Mouse (Mus musculus): ENCODE data around the gene Micall2. TPM values are rescaled to one million over a fixed set of nuclear protein-coding genes. Genes with fewer than 3 reads are reported as not detected.

The Micall2 gene
- total and polyA plus RNA-seq, 3 experiments = 8.5 to 26.3 (median 21.7) TPM

DNA sequence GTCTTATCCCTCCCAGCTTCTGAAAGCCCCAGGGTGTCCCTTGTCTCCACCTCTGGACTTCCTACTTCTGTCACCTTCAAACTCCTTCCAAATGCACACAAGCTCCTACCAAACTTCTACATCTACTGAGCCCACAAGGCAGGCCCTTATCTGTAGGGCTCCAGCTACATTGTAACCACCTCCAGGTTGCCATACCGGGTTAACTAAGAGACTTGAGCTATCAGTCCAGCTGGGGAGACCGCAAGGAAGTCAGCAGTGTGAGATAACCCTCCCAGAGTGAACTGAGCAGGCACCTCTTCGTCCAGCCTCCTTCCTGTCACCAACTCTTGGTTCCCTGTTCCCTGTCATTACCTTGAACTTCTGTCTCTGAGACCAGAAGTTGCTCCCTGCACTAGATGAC lies 2.1 kb downstream of the Micall2 start:
- ATAC-seq (ENCODE audit: extremely low read depth, insufficient number of reproducible peaks, low FRiP score, poor library complexity, severe bottlenecking) (peak; percentile 75), DNase-seq (ENCODE audit: low spot score) (peak; percentile 91)
- H3K9me3 ChIP-seq (replicated peaks) = no peaks in the 10 kb centered on the region
- no peaks in the 10 kb centered on the region for H3K27me3 ChIP-seq (ENCODE audit: insufficient read depth, low read length)
- peak overlapping the region; percentile 77; the same call in 1 of the 2 replicates for H3K4me3 ChIP-seq (ENCODE audit: low read depth, low read length)
- peaks cover 92% of the 10 kb centered on the region for H3K4me1 ChIP-seq (ENCODE audit: insufficient read depth, low read depth, low read length)
- peaks cover 33% of the 10 kb centered on the region for H3K36me3 ChIP-seq (replicated peaks)
- TF ChIP-seq GATA1 (IDR thresholded peaks at IDR 0.05; ENCODE audit: borderline replicate concordance, low read length) = no peak
- no peak for TF ChIP-seq POLR2AphosphoS5 (IDR thresholded peaks at IDR 0.05; ENCODE audit: insufficient replicate concordance, low read depth, low read length)
- TF ChIP-seq TAL1 (conservative IDR thresholded peaks at IDR 0.05; ENCODE audit: low read depth, low read length) = peak; percentile 96
- no peak for TF ChIP-seq CTCF (IDR thresholded peaks at IDR 0.05; ENCODE audit: low read depth, low read length)
- TF ChIP-seq GATA2 (IDR thresholded peaks at IDR 0.05; ENCODE audit: borderline replicate concordance, low read depth, low read length) = peak; percentile 82; the same call in 1 of the 2 replicates

GRCm38 (mm10) chr5:139732634-139733107 lies 3.5 kb downstream of the Micall2 start:
- Histone ChIP-seq H3K36me3 (replicated peaks) (peaks cover 45% of the 10 kb centered on the region), H3K27me3 (ENCODE audit: insufficient read depth, low read length) (peaks cover 3% of the 10 kb centered on the region), H3K4me1 (ENCODE audit: insufficient read depth, low read depth, low read length) (peaks cover 84% of the 10 kb centered on the region), H3K4me3 (ENCODE audit: low read depth, low read length) (peak overlapping the region; percentile 69; the same call in 1 of the 2 replicates), H3K9me3 (replicated peaks) (no peaks in the 10 kb centered on the region)
- no peak for ATAC-seq (ENCODE audit: extremely low read depth, insufficient number of reproducible peaks, low FRiP score, poor library complexity, severe bottlenecking)
- TF ChIP-seq POLR2AphosphoS5 (IDR thresholded peaks at IDR 0.05; ENCODE audit: insufficient replicate concordance, low read depth, low read length) (no peak), CTCF (IDR thresholded peaks at IDR 0.05; ENCODE audit: low read depth, low read length) (no peak), GATA1 (IDR thresholded peaks at IDR 0.05; ENCODE audit: borderline replicate concordance, low read length) (no peak), GATA2 (IDR thresholded peaks at IDR 0.05; ENCODE audit: borderline replicate concordance, low read depth, low read length) (no peak), TAL1 (conservative IDR thresholded peaks at IDR 0.05; ENCODE audit: low read depth, low read length) (no peak)
- peak; percentile 47 for DNase-seq (ENCODE audit: low spot score)

DNA sequence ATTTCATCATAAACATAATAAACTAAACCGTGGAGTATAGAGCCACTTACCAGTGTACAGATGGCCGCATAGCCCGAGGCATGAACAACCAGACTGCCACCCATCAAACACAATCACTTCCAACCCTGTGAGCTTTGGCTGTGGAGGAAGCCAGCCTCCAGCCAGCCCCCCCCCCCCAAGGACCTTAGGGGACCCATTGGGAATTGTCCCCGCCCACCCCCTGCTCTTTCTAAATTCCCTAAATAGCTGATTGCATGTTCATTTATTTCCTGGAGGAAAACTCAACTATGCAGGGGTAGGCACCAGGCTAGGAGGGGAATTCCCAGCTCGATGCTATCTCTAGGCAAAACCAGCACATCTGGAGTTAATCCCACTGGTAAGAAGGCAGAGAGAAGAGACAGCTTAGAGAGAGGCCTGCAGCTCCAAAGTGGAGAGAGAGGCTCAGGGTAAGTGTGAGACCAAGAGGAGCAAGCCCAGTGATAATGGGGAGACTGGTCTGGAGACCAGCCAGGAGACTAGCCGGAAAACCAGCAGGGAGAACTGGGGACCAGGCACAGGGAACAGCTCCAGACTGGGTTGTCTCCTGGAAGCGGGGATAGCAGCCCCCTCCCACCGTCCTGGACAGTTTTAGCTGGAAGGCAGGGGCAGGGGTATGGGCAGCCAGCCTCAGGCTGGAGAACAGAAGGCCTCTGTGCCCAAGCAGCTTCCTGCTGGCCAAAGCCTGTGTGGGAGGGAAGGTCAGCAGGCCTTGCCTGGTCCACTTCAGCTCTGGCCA lies 5.2 kb downstream of the Micall2 start:
- H3K36me3 ChIP-seq (replicated peaks) = peaks cover 62% of the 10 kb centered on the region

GRCm38 (mm10) chr5:139727261-139727660 lies 8.9 kb downstream of the Micall2 start:
- peaks cover 72% of the 10 kb centered on the region for H3K4me1 ChIP-seq (ENCODE audit: insufficient read depth, low read depth, low read length)

More for the DNA sequence above, 5.2 kb downstream of the Micall2 start:
- peaks cover 3% of the 10 kb centered on the region for H3K27me3 ChIP-seq (ENCODE audit: insufficient read depth, low read length)
- TF ChIP-seq POLR2AphosphoS5 (IDR thresholded peaks at IDR 0.05; ENCODE audit: insufficient replicate concordance, low read depth, low read length) (no peak), CTCF (IDR thresholded peaks at IDR 0.05; ENCODE audit: low read depth, low read length) (no peak), GATA2 (IDR thresholded peaks at IDR 0.05; ENCODE audit: borderline replicate concordance, low read depth, low read length) (no peak), TAL1 (conservative IDR thresholded peaks at IDR 0.05; ENCODE audit: low read depth, low read length) (no peak), GATA1 (IDR thresholded peaks at IDR 0.05; ENCODE audit: borderline replicate concordance, low read length) (no peak)
- H3K4me3 ChIP-seq (ENCODE audit: low read depth, low read length) = no peak overlapping the region
- H3K4me1 ChIP-seq (ENCODE audit: insufficient read depth, low read depth, low read length) = peaks cover 83% of the 10 kb centered on the region
- no peak for DNase-seq (ENCODE audit: low spot score)
- H3K9me3 ChIP-seq (replicated peaks) = no peaks in the 10 kb centered on the region
- ATAC-seq (ENCODE audit: extremely low read depth, insufficient number of reproducible peaks, low FRiP score, poor library complexity, severe bottlenecking) = no peak

GRCm38 (mm10) chr5:139726186-139726585 lies 9.9 kb downstream of the Micall2 start:
- Histone ChIP-seq H3K4me3 (ENCODE audit: low read depth, low read length) (no peak overlapping the region), H3K36me3 (replicated peaks) (peaks cover 84% of the 10 kb centered on the region), H3K9me3 (replicated peaks) (no peaks in the 10 kb centered on the region), H3K27me3 (ENCODE audit: insufficient read depth, low read length) (peaks cover 3% of the 10 kb centered on the region), H3K4me1 (ENCODE audit: insufficient read depth, low read depth, low read length) (peaks cover 65% of the 10 kb centered on the region)
- TF ChIP-seq GATA1 (IDR thresholded peaks at IDR 0.05; ENCODE audit: borderline replicate concordance, low read length) (no peak), CTCF (IDR thresholded peaks at IDR 0.05; ENCODE audit: low read depth, low read length) (no peak), GATA2 (IDR thresholded peaks at IDR 0.05; ENCODE audit: borderline replicate concordance, low read depth, low read length) (no peak)
- no peak for ATAC-seq (ENCODE audit: extremely low read depth, insufficient number of reproducible peaks, low FRiP score, poor library complexity, severe bottlenecking)
- DNase-seq (ENCODE audit: low spot score) = no peak

More at GRCm38 (mm10) chr5:139727261-139727660, 8.9 kb downstream of the Micall2 start:
- ATAC-seq (ENCODE audit: extremely low read depth, insufficient number of reproducible peaks, low FRiP score, poor library complexity, severe bottlenecking) = no peak
- TF ChIP-seq GATA2 (IDR thresholded peaks at IDR 0.05; ENCODE audit: borderline replicate concordance, low read depth, low read length) (no peak), CTCF (IDR thresholded peaks at IDR 0.05; ENCODE audit: low read depth, low read length) (no peak), POLR2AphosphoS5 (IDR thresholded peaks at IDR 0.05; ENCODE audit: insufficient replicate concordance, low read depth, low read length) (no peak), TAL1 (conservative IDR thresholded peaks at IDR 0.05; ENCODE audit: low read depth, low read length) (no peak), GATA1 (IDR thresholded peaks at IDR 0.05; ENCODE audit: borderline replicate concordance, low read length) (no peak)
- Histone ChIP-seq H3K9me3 (replicated peaks) (no peaks in the 10 kb centered on the region), H3K27me3 (ENCODE audit: insufficient read depth, low read length) (peaks cover 3% of the 10 kb centered on the region), H3K36me3 (replicated peaks) (peaks cover 84% of the 10 kb centered on the region), H3K4me3 (ENCODE audit: low read depth, low read length) (no peak overlapping the region)
- DNase-seq (ENCODE audit: low spot score) = no peak

DNA sequence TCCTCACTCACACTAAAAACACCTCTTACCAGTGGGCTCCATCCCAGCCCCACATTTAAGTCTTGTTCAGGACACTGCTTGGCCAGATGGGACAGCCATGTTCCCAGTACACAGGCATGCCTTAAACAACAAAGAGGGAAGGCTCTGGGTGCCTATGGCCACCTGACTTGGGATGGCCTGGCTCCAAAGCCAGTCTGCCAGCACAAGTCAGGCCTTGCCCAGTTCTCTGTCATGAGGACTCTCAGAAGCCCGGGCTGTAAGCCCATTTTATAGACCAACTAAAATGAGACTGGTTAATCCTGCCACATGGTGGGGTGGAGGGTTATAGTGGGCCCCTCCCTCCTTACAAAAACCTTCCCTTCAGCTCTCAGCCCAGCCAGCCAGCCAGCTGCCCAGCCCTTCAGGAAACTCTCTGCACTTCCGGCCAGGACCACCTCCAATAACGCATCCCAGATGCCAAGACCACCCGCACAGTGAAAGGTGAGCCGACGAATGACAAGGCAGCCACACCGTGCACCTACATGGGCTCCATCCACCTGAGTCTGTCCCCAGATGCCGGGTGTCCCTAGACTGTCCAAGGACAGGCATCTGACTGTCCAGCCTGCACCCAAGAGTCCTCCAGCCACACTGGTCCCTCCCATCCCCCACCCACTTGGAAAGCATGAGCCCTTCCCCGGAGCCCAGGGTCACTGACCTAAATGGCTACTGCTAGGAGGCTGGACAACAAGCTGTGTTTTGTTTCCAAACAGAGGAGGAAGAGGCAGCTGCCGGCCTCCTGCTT lies 11.6 kb downstream of the Micall2 start:
- no peak overlapping the region for H3K4me3 ChIP-seq (ENCODE audit: low read depth, low read length)
- DNase-seq (ENCODE audit: low spot score) (no peak), ATAC-seq (ENCODE audit: extremely low read depth, insufficient number of reproducible peaks, low FRiP score, poor library complexity, severe bottlenecking) (no peak)
- peaks cover 3% of the 10 kb centered on the region for H3K27me3 ChIP-seq (ENCODE audit: insufficient read depth, low read length)
- H3K4me1 ChIP-seq (ENCODE audit: insufficient read depth, low read depth, low read length) = peaks cover 56% of the 10 kb centered on the region
- TF ChIP-seq CTCF (IDR thresholded peaks at IDR 0.05; ENCODE audit: low read depth, low read length) (no peak), POLR2AphosphoS5 (IDR thresholded peaks at IDR 0.05; ENCODE audit: insufficient replicate concordance, low read depth, low read length) (no peak), TAL1 (conservative IDR thresholded peaks at IDR 0.05; ENCODE audit: low read depth, low read length) (no peak), GATA1 (IDR thresholded peaks at IDR 0.05; ENCODE audit: borderline replicate concordance, low read length) (no peak), GATA2 (IDR thresholded peaks at IDR 0.05; ENCODE audit: borderline replicate concordance, low read depth, low read length) (no peak)
- H3K9me3 ChIP-seq (replicated peaks) = no peaks in the 10 kb centered on the region
- peaks cover 83% of the 10 kb centered on the region for H3K36me3 ChIP-seq (replicated peaks)

All from G1E (cell line).